Mouse (Mus musculus) liver, embryonic 13.5 days (tissue): ENCODE results near the gene Rexo1. TPM values are rescaled to one million over a fixed set of nuclear protein-coding genes. Genes with fewer than 3 reads are reported as not detected.
A peak's percentile ranks its signal among the peaks of the same experiment; 100 is the strongest.

Experiments used
- ATAC-seq: fragments of 200-750 bp; cut with Nextera tagmentation; 2 replicates; pipeline ENCODE4 v1.8.0; 2017; ENCODE audit warnings: low read depth, mild to moderate bottlenecking, moderate number of reproducible peaks, moderate library complexity
- DNase-seq: peaks from one replicate; pipeline ENCODE4 v3.0.0; 2022
- H3K27ac ChIP-seq: fragments of 300-500 bp; sonication (generic); 2 replicates; pipeline ENCODE4 v1.5.1; 2015; ENCODE audit warnings: moderate library complexity, mild to moderate bottlenecking, inconsistent platforms
- H3K27me3 ChIP-seq: fragments of 300-500 bp; sonication (generic); 2 replicates; pipeline ENCODE4 v1.6.1; 2015; ENCODE audit warnings: mild to moderate bottlenecking, inconsistent platforms
- H3K36me3 ChIP-seq: fragments of 300-500 bp; sonication (generic); 2 replicates; pipeline ENCODE4 v1.6.1; 2015; ENCODE audit warnings: mild to moderate bottlenecking, inconsistent platforms
- H3K4me1 ChIP-seq: fragments of 300-500 bp; sonication (generic); replicated peaks from 2 replicates; pipeline ENCODE4 v1.6.1; 2015; ENCODE audit warnings: inconsistent platforms
- H3K4me2 ChIP-seq: fragments of 300-500 bp; sonication (generic); 2 replicates; pipeline ENCODE4 v1.6.1; 2015; ENCODE audit warnings: inconsistent platforms, mild to moderate bottlenecking, moderate library complexity
- H3K4me3 ChIP-seq: fragments of 300-500 bp; sonication (generic); replicated peaks from 2 replicates; pipeline ENCODE4 v1.5.1; 2015; ENCODE audit warnings: mild to moderate bottlenecking, inconsistent platforms
- H3K9ac ChIP-seq: fragments of 300-500 bp; sonication (generic); 2 replicates; pipeline ENCODE4 v1.6.1; 2015; ENCODE audit warnings: mild to moderate bottlenecking, inconsistent platforms
- H3K9me3 ChIP-seq: fragments of 300-500 bp; sonication (generic); replicated peaks from 2 replicates; pipeline ENCODE4 v1.6.1; 2016; ENCODE audit warnings: inconsistent platforms
- WGBS: fragments of 180-500 bp; shearing (Covaris S2); methylation state at CpG from one replicate; pipeline ENCODE4 v1.1.7; 2015; ENCODE audit not compliant: insufficient replicate concordance; 5-methylcytosine and 5-hydroxymethylcytosine counted together
- polyA plus RNA-seq: library from polyadenylated mRNA; unstranded; fragments of >200 nt; fragmentation: Nextera tagmentation; extraction: Ambion mirVana; gene quantifications from 2 replicates; pipeline ENCODE4 v1.2.1, GENCODE M21; 2015

The Rexo1 gene
- polyA plus RNA-seq, 1 experiment from 2014 or later = 13.8 TPM

DNA sequence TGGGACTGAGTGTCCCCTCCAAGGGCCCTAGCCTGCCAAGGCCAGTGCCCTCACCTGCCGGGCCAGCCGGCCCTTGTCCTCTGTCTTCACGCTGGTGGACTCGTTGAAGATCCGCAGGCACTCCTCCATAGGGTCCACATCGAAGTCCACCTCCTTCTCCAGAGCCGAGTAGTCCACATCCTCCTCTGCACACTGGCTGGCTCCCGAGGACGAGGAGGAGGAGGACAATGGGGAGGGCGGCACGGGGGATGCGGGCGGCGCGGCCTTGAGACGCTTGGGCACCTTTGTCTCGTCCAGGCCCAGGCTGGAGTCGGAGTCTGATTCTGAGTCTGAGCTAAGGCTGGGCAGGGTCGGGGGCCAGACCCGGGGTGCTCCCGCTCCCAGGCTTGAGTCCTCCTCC lies 12.1 kb downstream of the Rexo1 start:
- Histone ChIP-seq H3K9me3 (no peaks in the 10 kb centered on the region), H3K4me3 (no peak overlapping the region), H3K27me3 (no peaks in the 10 kb centered on the region), H3K9ac (no peak overlapping the region), H3K4me1 (peaks cover 67% of the 10 kb centered on the region), H3K4me2 (no peak overlapping the region), H3K36me3 (peaks cover 67% of the 10 kb centered on the region), H3K27ac (no peak overlapping the region)
- DNase-seq = no peak
- WGBS = 87% methylated on average over 21 of the region's 21 CpGs
- no peak for ATAC-seq

DNA sequence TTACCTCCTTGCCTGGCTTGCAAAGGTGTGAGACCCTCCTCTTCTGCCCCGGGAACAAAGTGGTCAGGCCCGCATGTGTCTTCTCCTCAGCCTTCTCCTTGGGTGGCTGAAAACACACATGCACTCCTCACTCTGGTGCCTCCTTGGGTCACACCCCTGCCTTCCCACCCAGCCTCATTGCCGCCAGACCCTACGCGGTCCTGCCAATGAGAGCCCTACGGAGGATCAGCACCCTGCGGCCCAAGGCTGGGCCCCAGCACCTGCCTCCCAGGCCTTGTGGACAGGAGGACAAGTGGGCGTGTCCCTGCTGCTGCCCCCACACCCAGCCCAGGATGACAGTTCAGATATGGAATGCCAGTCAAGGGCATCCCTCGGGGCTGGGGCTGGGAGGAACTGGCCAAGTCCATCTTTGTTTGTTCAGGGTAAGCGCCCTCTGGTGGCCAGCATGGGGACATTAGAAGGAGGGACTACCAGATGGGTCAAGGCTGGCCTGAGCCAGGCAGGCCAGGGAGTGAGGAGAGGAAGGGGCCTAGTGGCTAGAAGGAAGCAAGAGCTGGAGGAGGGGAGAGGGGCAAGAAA lies 12.8 kb downstream of the Rexo1 start:
- peak overlapping the region; percentile 90 for H3K27ac ChIP-seq
- H3K27me3 ChIP-seq = no peaks in the 10 kb centered on the region
- no peak overlapping the region for H3K4me3 ChIP-seq
- ATAC-seq (0 out of 2 replicates have a peak, but pooled peaks have one; percentile 6), DNase-seq (no peak)
- H3K36me3 ChIP-seq = peaks cover 75% of the 10 kb centered on the region
- peaks cover 60% of the 10 kb centered on the region for H3K4me1 ChIP-seq
- no peaks in the 10 kb centered on the region for H3K9me3 ChIP-seq
- H3K9ac ChIP-seq = 0 out of 2 replicates have a peak overlapping the region, but pooled peaks have one; percentile 60
- WGBS = 66% methylated on average over 10 of the region's 10 CpGs
- no peak overlapping the region for H3K4me2 ChIP-seq

DNA sequence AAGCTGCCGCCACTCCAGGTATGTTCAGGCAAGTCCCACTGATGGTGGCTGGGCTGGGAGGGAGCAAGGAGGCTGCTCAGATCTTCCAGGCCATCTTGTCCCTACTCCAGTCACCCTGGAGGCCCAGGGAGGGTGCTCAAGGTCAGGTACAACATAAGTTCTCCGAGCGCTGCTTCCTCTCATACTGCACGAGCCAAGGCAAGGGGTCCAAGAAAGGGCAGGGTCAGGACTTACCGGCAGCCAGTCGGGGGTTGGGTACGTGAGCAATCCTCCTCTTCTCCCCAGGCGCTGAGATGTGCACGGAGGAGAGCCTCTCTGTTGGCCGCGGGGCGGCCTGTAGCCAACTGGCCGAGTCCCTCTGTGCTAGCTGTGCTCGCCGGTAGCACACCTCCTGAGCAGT lies 13.8 kb downstream of the Rexo1 start:
- Histone ChIP-seq H3K4me2 (peak overlapping the region; percentile 54), H3K4me3 (0 out of 2 replicates have a peak overlapping the region, but pooled peaks have one; percentile 8), H3K27ac (peak overlapping the region; percentile 90), H3K27me3 (no peaks in the 10 kb centered on the region), H3K4me1 (peaks cover 50% of the 10 kb centered on the region), H3K36me3 (peaks cover 85% of the 10 kb centered on the region), H3K9ac (peak overlapping the region; percentile 60), H3K9me3 (no peaks in the 10 kb centered on the region)
- WGBS = 87% methylated on average over 15 of the region's 15 CpGs
- no peak for ATAC-seq
- DNase-seq = no peak

DNA sequence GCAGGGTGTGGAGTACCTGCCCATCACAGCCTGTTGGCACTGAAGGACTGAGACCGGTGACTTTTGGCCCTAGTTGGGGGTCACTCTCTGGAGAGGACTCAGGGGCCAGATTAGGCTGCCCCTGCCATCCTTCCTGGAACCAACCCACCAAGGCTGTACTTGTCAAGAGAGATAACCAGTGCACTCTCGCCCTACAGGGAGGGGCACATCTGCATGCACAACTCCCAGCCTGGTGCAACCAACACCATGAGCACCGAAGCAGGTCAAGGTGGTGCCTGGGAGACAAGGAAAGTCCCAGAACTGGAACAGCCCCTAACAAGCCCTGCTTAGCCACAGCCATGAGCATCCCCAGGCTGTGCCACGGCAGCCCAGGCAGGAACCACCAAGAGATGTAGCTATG lies 14.4 kb downstream of the Rexo1 start:
- H3K4me1 ChIP-seq = peaks cover 44% of the 10 kb centered on the region
- H3K9me3 ChIP-seq = no peaks in the 10 kb centered on the region
- no peaks in the 10 kb centered on the region for H3K27me3 ChIP-seq
- DNase-seq (peak; percentile 57), ATAC-seq (peak; percentile 85)
- peak overlapping the region; percentile 90 for H3K27ac ChIP-seq
- 46% methylated on average over 4 of the region's 4 CpGs for whole genome bisulfite sequencing
- H3K36me3 ChIP-seq = peaks cover 91% of the 10 kb centered on the region
- peak overlapping the region; percentile 54 for H3K4me2 ChIP-seq
- H3K4me3 ChIP-seq = 0 out of 2 replicates have a peak overlapping the region, but pooled peaks have one; percentile 8
- peak overlapping the region; percentile 60 for H3K9ac ChIP-seq

DNA sequence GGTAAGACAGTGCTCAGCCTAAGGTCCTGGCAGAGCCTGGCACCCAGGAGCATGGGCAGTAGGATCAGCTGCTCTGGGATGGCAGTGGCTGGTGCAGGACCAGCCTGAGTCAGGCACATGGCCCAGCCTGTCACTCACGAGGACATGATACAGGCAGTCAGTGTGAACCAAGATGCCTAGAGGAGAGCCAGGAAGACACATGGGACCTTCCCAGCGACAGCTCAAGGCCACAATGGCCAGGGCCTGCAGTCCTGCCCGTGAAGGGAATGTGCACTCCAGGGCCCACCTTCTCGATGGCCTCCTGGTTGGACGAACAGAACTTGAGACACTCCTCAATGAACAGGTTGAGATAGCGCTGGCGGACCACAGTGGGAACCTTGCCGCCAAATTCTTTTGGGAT lies 15.8 kb downstream of the Rexo1 start:
- H3K27me3 ChIP-seq = no peaks in the 10 kb centered on the region
- peaks cover 98% of the 10 kb centered on the region for H3K36me3 ChIP-seq
- H3K4me1 ChIP-seq = peaks cover 40% of the 10 kb centered on the region
- no peak overlapping the region for H3K4me3 ChIP-seq
- no peak overlapping the region for H3K9ac ChIP-seq
- no peaks in the 10 kb centered on the region for H3K9me3 ChIP-seq
- 84% methylated on average over 8 of the region's 8 CpGs for WGBS
- H3K27ac ChIP-seq = no peak overlapping the region; the same call in 1 of the 2 replicates
- ATAC-seq (no peak), DNase-seq (no peak)
- no peak overlapping the region for H3K4me2 ChIP-seq

DNA sequence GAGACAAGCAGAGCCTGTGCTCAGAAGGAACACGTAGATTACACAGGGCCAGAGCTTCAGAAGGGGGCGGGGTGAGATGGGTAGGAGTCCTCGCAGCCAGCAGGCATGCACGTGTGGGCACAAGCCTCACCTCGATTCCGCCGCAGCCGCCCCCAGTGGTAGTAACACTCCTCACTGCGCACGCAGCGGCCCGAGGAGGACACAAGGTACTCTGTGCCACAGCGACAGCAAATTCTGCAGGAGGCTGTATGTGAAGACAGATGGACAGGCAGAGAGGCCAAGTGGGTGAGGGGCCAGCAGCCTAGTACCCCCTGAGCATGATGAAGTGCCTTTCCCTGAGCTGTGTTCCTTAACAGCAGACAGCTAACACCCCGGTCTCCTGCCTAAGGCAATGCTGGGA lies 17.5 kb downstream of the Rexo1 start:
- peaks cover 81% of the 10 kb centered on the region for H3K36me3 ChIP-seq
- no peak overlapping the region for H3K4me2 ChIP-seq
- no peak overlapping the region for H3K27ac ChIP-seq
- H3K4me3 ChIP-seq = no peak overlapping the region
- ATAC-seq (no peak), DNase-seq (no peak)
- no peaks in the 10 kb centered on the region for H3K9me3 ChIP-seq
- WGBS = 93% methylated on average over 14 of the region's 14 CpGs
- peaks cover 51% of the 10 kb centered on the region for H3K4me1 ChIP-seq
- no peak overlapping the region for H3K9ac ChIP-seq
- no peaks in the 10 kb centered on the region for H3K27me3 ChIP-seq

DNA sequence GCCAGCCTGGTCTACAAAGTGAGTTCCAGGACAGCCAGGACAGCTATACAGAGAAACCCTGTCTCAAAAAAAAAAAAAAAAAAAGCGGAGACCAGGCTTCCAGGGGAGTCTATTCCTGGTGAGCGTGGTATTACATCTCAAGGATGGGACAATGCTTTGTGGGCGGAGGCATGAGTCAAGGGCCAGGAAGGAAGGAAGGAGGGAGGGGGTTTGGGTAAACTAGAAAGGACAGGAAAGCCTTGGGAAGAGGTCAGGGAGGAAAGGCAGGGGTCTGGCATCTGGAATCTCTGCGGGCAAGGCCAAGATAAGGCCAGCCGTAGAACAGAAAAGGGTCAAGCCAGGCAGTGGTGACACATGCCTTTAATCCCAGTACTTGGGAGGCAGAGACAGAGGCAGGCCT lies 21.9 kb downstream of the Rexo1 start:
- no peak for DNase-seq
- H3K9ac ChIP-seq = peak overlapping the region; percentile 36
- H3K27ac ChIP-seq = peak overlapping the region; percentile 68
- peaks cover 55% of the 10 kb centered on the region for H3K4me1 ChIP-seq
- peaks cover 37% of the 10 kb centered on the region for H3K36me3 ChIP-seq
- H3K4me2 ChIP-seq = peak overlapping the region; percentile 69
- H3K9me3 ChIP-seq = no peaks in the 10 kb centered on the region
- 15% methylated on average over 5 of the region's 5 CpGs for WGBS
- peaks cover 18% of the 10 kb centered on the region for H3K27me3 ChIP-seq
- no peak for ATAC-seq
- 0 out of 2 replicates have a peak overlapping the region, but pooled peaks have one; percentile 11 for H3K4me3 ChIP-seq

DNA sequence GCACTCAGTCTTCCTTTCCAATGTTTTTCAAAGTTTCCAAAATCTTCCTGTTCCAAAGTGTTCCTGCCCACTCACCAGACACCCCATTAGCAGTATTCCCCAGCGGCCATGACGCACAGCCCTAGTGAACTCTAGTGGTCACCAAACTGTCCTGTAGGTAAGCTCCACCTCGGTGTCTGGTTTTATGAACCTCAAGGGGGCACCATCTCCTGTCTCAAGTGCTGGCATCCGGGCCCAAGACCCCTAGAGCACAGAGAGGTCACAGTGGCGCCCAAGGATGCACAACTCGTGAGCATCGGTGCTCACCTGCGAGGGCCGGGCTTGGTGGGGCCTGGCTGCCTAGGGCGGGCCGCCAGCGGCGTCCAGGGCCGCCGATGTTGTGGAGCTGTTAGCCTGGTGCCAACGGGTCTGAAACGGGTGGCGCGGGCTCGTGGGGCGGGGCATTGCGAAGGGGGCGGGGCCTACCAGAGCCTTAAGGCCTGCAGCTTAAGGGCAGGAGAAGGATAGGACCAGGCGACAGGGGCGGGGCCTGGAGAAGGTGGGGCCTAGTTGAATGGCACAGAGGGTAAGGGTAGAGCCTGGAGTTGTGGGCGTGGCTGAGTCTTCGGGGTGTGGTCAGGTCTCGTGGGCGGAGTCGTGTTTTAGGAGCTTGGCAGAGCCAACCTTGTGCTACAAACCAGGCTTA lies 22.5 kb downstream of the Rexo1 start, which contains the start of gene Atp8b3:
Gene Atp8b3 (minus strand): TSS at position 415 of the 685 bp plus-strand sequence.
- no peaks in the 10 kb centered on the region for H3K9me3 ChIP-seq
- H3K4me2 ChIP-seq = peak within 1 kb of the TSS; percentile 69
- DNase-seq (peak; percentile 99), ATAC-seq (peak; percentile 94)
- H3K27ac ChIP-seq = peak within 1 kb of the TSS; percentile 68
- H3K4me3 ChIP-seq = peak within 1 kb of the TSS; percentile 43
- H3K9ac ChIP-seq = peak within 1 kb of the TSS; percentile 72
- peaks cover 31% of the 10 kb centered on the region for H3K36me3 ChIP-seq
- 3% methylated on average over 30 of the region's 30 CpGs for WGBS
- peaks cover 61% of the 10 kb centered on the region for H3K4me1 ChIP-seq
- peaks cover 18% of the 10 kb centered on the region for H3K27me3 ChIP-seq

DNA sequence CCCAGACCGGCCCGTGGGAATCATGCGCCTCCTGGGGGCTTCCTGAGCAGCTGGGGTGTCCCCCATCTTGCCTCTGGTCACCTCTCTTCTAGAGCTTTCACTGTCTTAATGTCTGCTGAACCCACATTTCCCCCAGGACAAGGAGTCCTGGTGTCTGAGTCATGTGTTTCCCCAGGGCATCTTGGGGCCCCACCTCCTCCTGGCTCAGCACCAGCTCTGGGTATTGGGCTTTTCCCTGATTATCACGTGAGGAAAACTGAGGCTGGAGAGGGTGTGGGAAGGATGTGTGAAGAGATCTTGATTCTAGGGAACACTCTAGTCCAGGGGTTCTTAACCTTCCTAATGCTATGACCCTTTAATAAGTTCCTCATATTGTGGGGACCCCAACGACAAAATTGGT lies 23.2 kb downstream of the Rexo1 start:
- Histone ChIP-seq H3K9me3 (no peaks in the 10 kb centered on the region), H3K4me1 (peaks cover 68% of the 10 kb centered on the region), H3K4me2 (peak overlapping the region; percentile 69), H3K27ac (peak overlapping the region; percentile 29; the same call in 1 of the 2 replicates), H3K27me3 (peaks cover 18% of the 10 kb centered on the region), H3K9ac (no peak overlapping the region), H3K4me3 (peak overlapping the region; percentile 43; the same call in 1 of the 2 replicates), H3K36me3 (peaks cover 24% of the 10 kb centered on the region)
- WGBS = 55% methylated on average over 5 of the region's 5 CpGs
- ATAC-seq = no peak
- no peak for DNase-seq

DNA sequence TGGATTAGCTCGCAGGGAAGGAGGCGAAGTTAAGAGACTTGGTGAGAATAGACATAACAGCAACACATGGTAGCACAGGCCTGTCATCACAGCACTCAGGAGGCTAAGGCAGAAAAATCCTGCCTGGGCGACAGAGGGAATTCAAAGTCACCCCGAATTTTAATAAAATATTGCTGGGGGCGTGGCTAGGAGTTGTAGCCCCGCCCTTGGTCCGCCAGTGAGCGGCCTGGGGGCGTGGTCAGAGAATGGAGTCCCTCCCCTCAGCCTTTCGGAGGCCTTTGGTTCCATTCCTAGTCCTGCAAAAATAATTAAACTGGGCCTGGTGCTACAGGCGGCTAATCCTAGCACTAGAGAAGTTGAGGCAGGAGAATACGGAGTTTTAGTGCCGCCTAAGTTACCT lies 25.6 kb downstream of the Rexo1 start:
- no peak for ATAC-seq
- peak overlapping the region; percentile 90 for H3K4me2 ChIP-seq

DNA sequence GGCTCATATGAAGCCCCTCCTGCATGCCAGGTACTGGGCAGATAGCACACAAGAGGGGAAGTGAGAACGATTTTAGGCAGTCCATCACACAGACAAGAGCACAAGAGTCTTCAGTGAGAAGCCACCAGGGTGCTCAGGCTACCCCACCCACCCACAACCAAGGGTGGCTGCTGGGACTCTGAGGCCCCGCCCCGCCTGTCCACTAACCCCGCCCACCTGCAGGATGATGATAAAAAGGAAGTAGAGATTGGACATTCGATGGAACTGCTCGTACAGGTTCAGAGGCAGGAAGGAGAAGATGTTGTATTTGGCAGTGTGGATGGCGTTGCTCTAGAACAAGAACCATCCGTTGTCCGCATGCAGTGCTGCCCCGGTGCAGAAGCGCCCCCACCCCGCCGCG lies 26.3 kb downstream of the Rexo1 start:
- H3K4me3 ChIP-seq = peak overlapping the region; percentile 64
- peak overlapping the region; percentile 90 for H3K4me2 ChIP-seq
- no peaks in the 10 kb centered on the region for H3K36me3 ChIP-seq
- H3K9me3 ChIP-seq = no peaks in the 10 kb centered on the region
- 1% methylated on average over 14 of the region's 14 CpGs for WGBS
- DNase-seq (peak; percentile 79), ATAC-seq (peak; percentile 37)
- H3K9ac ChIP-seq = peak overlapping the region; percentile 72
- H3K4me1 ChIP-seq = peaks cover 73% of the 10 kb centered on the region
- H3K27me3 ChIP-seq = peaks cover 18% of the 10 kb centered on the region
- H3K27ac ChIP-seq = peak overlapping the region; percentile 92

More for the DNA sequence above, 25.6 kb downstream of the Rexo1 start:
- Histone ChIP-seq H3K4me3 (peak overlapping the region; percentile 64), H3K27ac (peak overlapping the region; percentile 92), H3K9ac (peak overlapping the region; percentile 72), H3K9me3 (no peaks in the 10 kb centered on the region), H3K36me3 (no peaks in the 10 kb centered on the region), H3K27me3 (peaks cover 18% of the 10 kb centered on the region), H3K4me1 (peaks cover 78% of the 10 kb centered on the region)
- peak; percentile 72 for DNase-seq
- WGBS = 10% methylated on average over 13 of the region's 13 CpGs
